Mouse (Mus musculus): ENCODE data around the gene Aldh2. TPM values are rescaled to one million over a fixed set of nuclear protein-coding genes. Genes with fewer than 3 reads are reported as not detected.

The Aldh2 gene
- polyA plus RNA-seq, 1 experiment from 2014 or later, result 224 TPM

- H3K4me1 ChIP-seq (ENCODE audit: control insufficient read depth, insufficient read depth, low read length), result peaks cover 32% of the 10 kb centered on the region
- no peaks in the 10 kb centered on the region for H3K27me3 ChIP-seq (ENCODE audit: control insufficient read depth, insufficient read depth, low read length)
- no peak overlapping the region for H3K27ac ChIP-seq (ENCODE audit: low read length)
- H3K4me3 ChIP-seq (replicated peaks; ENCODE audit: low read length), result no peak overlapping the region
- no peak overlapping the region for H3K4me2 ChIP-seq (ENCODE audit: low read depth, low read length)
- H3K9ac ChIP-seq (ENCODE audit: low read length), result no peak overlapping the region
- 87% methylated on average over 6 of the region's 6 CpGs for WGBS
- no peak for ATAC-seq (ENCODE audit: insufficient read depth, low FRiP score)
- H3K36me3 ChIP-seq (ENCODE audit: control insufficient read depth, insufficient read depth, low read length), result no peaks in the 10 kb centered on the region
- H3K9me3 ChIP-seq (replicated peaks; ENCODE audit: control insufficient read depth, low read length), result no peaks in the 10 kb centered on the region
These were observed 3.7 kb downstream of the Aldh2 start for GRCm38 (mm10) chr5:121589928-121590327.

- ATAC-seq (ENCODE audit: insufficient read depth, low FRiP score), result 0 out of 2 replicates have a peak, but pooled peaks have one; percentile 18
- Histone ChIP-seq H3K9me3 (replicated peaks; ENCODE audit: control insufficient read depth, low read length) (no peaks in the 10 kb centered on the region), H3K4me2 (ENCODE audit: low read depth, low read length) (no peak overlapping the region; the same call in 1 of the 2 replicates), H3K36me3 (ENCODE audit: control insufficient read depth, insufficient read depth, low read length) (no peaks in the 10 kb centered on the region), H3K27ac (ENCODE audit: low read length) (peak overlapping the region; percentile 66), H3K4me1 (ENCODE audit: control insufficient read depth, insufficient read depth, low read length) (peaks cover 21% of the 10 kb centered on the region), H3K4me3 (replicated peaks; ENCODE audit: low read length) (no peak overlapping the region), H3K27me3 (ENCODE audit: control insufficient read depth, insufficient read depth, low read length) (no peaks in the 10 kb centered on the region), H3K9ac (ENCODE audit: low read length) (no peak overlapping the region)
- 37% methylated on average over 6 of the region's 6 CpGs for WGBS
These were observed 7.1 kb downstream of the Aldh2 start for GRCm38 (mm10) chr5:121586400-121587039.

- ATAC-seq (ENCODE audit: insufficient read depth, low FRiP score), result no peak
- H3K4me3 ChIP-seq (replicated peaks; ENCODE audit: low read length), result no peak overlapping the region
- peaks cover 21% of the 10 kb centered on the region for H3K4me1 ChIP-seq (ENCODE audit: control insufficient read depth, insufficient read depth, low read length)
- H3K9ac ChIP-seq (ENCODE audit: low read length), result no peak overlapping the region
- H3K4me2 ChIP-seq (ENCODE audit: low read depth, low read length), result no peak overlapping the region
- no peaks in the 10 kb centered on the region for H3K9me3 ChIP-seq (replicated peaks; ENCODE audit: control insufficient read depth, low read length)
- peak overlapping the region; percentile 66 for H3K27ac ChIP-seq (ENCODE audit: low read length)
- H3K36me3 ChIP-seq (ENCODE audit: control insufficient read depth, insufficient read depth, low read length), result no peaks in the 10 kb centered on the region
- 90% methylated on average over 5 of the region's 5 CpGs for WGBS
- H3K27me3 ChIP-seq (ENCODE audit: control insufficient read depth, insufficient read depth, low read length), result no peaks in the 10 kb centered on the region
These were observed 7.9 kb downstream of the Aldh2 start for GRCm38 (mm10) chr5:121585699-121586098.

- no peaks in the 10 kb centered on the region for H3K9me3 ChIP-seq (replicated peaks; ENCODE audit: control insufficient read depth, low read length)
- H3K9ac ChIP-seq (ENCODE audit: low read length), result no peak overlapping the region
- WGBS, result 88% methylated on average over 10 of the region's 10 CpGs
- no peak overlapping the region for H3K4me2 ChIP-seq (ENCODE audit: low read depth, low read length)
- no peak for ATAC-seq (ENCODE audit: insufficient read depth, low FRiP score)
- H3K4me3 ChIP-seq (replicated peaks; ENCODE audit: low read length), result no peak overlapping the region
- no peaks in the 10 kb centered on the region for H3K36me3 ChIP-seq (ENCODE audit: control insufficient read depth, insufficient read depth, low read length)
- H3K27ac ChIP-seq (ENCODE audit: low read length), result no peak overlapping the region
- peaks cover 21% of the 10 kb centered on the region for H3K4me1 ChIP-seq (ENCODE audit: control insufficient read depth, insufficient read depth, low read length)
- H3K27me3 ChIP-seq (ENCODE audit: control insufficient read depth, insufficient read depth, low read length), result no peaks in the 10 kb centered on the region
These were observed 8.6 kb downstream of the Aldh2 start for GRCm38 (mm10) chr5:121585005-121585404.

DNA sequence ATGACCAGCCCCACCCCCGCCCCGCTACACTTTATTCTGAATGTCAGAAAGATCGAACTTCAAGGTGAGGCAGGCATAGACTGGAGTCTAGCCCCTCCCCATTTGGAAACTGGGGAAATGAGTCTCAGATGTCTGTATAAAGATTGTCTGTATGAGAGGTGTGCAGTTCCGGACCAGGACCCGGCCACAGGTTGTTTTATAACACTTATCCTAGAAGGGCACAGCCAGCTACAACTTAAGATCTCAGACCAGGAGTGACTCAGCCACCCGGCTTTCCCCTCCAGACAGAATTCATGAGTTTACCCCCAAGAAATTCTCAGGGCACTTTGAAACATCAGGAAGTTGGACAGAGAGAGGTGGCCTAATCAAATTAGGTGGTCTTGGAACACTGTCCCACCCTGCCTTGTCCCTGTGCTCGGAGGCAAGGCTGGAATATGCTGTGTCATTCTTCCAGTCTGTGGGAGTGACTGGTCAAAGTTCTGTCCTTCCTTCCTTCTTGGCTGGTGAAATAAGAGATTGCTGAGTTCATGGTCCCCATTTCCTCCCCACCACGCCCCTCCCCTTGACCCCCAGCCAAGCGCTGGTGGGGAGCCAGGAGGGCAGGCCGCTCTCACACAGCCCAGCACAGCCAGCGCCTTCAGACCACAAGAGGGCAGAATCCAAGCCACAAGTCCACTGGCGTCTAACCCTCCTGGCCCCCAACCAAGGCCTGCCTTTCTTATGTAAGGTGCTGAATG is 9.7 kb downstream of the Aldh2 start:
- no peaks in the 10 kb centered on the region; the same call in 1 of the 2 replicates for H3K36me3 ChIP-seq (ENCODE audit: control insufficient read depth, insufficient read depth, low read length)
- H3K4me3 ChIP-seq (replicated peaks; ENCODE audit: low read length), result no peak overlapping the region
- peaks cover 21% of the 10 kb centered on the region for H3K4me1 ChIP-seq (ENCODE audit: control insufficient read depth, insufficient read depth, low read length)
- no peaks in the 10 kb centered on the region for H3K27me3 ChIP-seq (ENCODE audit: control insufficient read depth, insufficient read depth, low read length)
- H3K9me3 ChIP-seq (replicated peaks; ENCODE audit: control insufficient read depth, low read length), result no peaks in the 10 kb centered on the region
- 46% methylated on average over 12 of the region's 12 CpGs for WGBS
- H3K9ac ChIP-seq (ENCODE audit: low read length), result no peak overlapping the region
- ATAC-seq (ENCODE audit: insufficient read depth, low FRiP score), result peak; percentile 89
- peak overlapping the region; percentile 70 for H3K27ac ChIP-seq (ENCODE audit: low read length)
- 0 out of 2 replicates have a peak overlapping the region, but pooled peaks have one; percentile 7 for H3K4me2 ChIP-seq (ENCODE audit: low read depth, low read length)

- 91% methylated on average over 8 of the region's 8 CpGs for WGBS
- no peaks in the 10 kb centered on the region; the same call in 1 of the 2 replicates for H3K36me3 ChIP-seq (ENCODE audit: control insufficient read depth, insufficient read depth, low read length)
- H3K4me2 ChIP-seq (ENCODE audit: low read depth, low read length), result no peak overlapping the region
- no peaks in the 10 kb centered on the region for H3K27me3 ChIP-seq (ENCODE audit: control insufficient read depth, insufficient read depth, low read length)
- no peak for ATAC-seq (ENCODE audit: insufficient read depth, low FRiP score)
- no peaks in the 10 kb centered on the region for H3K9me3 ChIP-seq (replicated peaks; ENCODE audit: control insufficient read depth, low read length)
- H3K27ac ChIP-seq (ENCODE audit: low read length), result no peak overlapping the region
- H3K4me1 ChIP-seq (ENCODE audit: control insufficient read depth, insufficient read depth, low read length), result peaks cover 15% of the 10 kb centered on the region; the same call in 1 of the 2 replicates
- H3K4me3 ChIP-seq (replicated peaks; ENCODE audit: low read length), result no peak overlapping the region
- H3K9ac ChIP-seq (ENCODE audit: low read length), result no peak overlapping the region
These were observed 11.7 kb downstream of the Aldh2 start for GRCm38 (mm10) chr5:121581945-121582344.

DNA sequence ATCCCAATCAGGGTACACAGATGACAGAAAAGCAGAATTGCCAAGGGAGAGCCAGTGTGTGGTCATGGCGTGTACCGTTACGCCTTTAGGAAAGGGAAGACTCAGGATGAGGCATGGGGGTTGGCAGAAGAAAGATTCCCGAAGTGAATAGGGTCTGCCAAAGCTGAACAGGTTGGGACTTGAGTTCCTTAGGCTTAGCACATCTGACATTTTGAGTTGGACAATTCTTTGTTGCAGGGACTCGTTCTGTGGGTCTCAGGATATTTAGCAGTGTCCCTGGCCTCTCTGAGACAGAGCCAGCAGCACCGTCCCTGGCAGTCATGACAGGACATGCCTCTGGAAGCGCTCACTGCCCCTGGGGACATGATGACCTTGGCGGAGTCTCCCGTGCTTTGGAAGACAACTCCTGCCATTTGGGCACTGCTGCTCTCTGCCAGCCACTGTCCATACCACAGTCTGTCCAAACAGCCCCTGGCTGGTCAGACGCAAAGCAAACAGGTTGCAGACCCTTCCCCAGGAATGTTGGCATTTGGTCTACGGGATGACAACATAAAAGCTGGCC is 16.6 kb downstream of the Aldh2 start:
- Histone ChIP-seq H3K27me3 (ENCODE audit: control insufficient read depth, insufficient read depth, low read length) (no peaks in the 10 kb centered on the region), H3K4me1 (ENCODE audit: control insufficient read depth, insufficient read depth, low read length) (no peaks in the 10 kb centered on the region), H3K27ac (ENCODE audit: low read length) (no peak overlapping the region), H3K36me3 (ENCODE audit: control insufficient read depth, insufficient read depth, low read length) (no peaks in the 10 kb centered on the region; the same call in 1 of the 2 replicates), H3K4me3 (replicated peaks; ENCODE audit: low read length) (no peak overlapping the region), H3K9me3 (replicated peaks; ENCODE audit: control insufficient read depth, low read length) (no peaks in the 10 kb centered on the region), H3K4me2 (ENCODE audit: low read depth, low read length) (no peak overlapping the region), H3K9ac (ENCODE audit: low read length) (no peak overlapping the region)
- 82% methylated on average over 11 of the region's 11 CpGs for WGBS
- no peak for ATAC-seq (ENCODE audit: insufficient read depth, low FRiP score)

DNA sequence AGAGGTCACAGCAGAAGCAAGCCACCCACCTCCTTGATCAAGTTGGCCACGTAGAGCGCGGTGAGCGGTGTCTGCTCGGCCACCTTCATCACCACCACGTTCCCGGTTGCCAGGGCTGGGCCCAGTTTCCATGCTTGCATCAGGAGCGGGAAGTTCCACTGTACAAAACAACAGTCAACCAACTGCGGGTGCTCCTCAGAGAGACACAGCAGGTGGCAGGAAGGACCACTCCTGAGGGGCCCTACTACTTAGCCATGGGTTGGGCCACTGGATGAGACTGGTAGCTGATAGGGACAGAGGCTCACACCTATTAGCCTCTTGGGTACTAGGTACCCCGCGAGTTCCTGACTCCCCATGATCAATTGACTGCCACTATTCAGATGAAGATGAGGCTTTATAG is 17.8 kb downstream of the Aldh2 start:
- Histone ChIP-seq H3K27ac (ENCODE audit: low read length) (no peak overlapping the region), H3K4me3 (replicated peaks; ENCODE audit: low read length) (no peak overlapping the region), H3K9me3 (replicated peaks; ENCODE audit: control insufficient read depth, low read length) (no peaks in the 10 kb centered on the region), H3K27me3 (ENCODE audit: control insufficient read depth, insufficient read depth, low read length) (no peaks in the 10 kb centered on the region), H3K9ac (ENCODE audit: low read length) (no peak overlapping the region), H3K4me2 (ENCODE audit: low read depth, low read length) (no peak overlapping the region), H3K4me1 (ENCODE audit: control insufficient read depth, insufficient read depth, low read length) (no peaks in the 10 kb centered on the region), H3K36me3 (ENCODE audit: control insufficient read depth, insufficient read depth, low read length) (no peaks in the 10 kb centered on the region; the same call in 1 of the 2 replicates)
- WGBS, result 93% methylated on average over 11 of the region's 11 CpGs
- ATAC-seq (ENCODE audit: insufficient read depth, low FRiP score), result no peak

DNA sequence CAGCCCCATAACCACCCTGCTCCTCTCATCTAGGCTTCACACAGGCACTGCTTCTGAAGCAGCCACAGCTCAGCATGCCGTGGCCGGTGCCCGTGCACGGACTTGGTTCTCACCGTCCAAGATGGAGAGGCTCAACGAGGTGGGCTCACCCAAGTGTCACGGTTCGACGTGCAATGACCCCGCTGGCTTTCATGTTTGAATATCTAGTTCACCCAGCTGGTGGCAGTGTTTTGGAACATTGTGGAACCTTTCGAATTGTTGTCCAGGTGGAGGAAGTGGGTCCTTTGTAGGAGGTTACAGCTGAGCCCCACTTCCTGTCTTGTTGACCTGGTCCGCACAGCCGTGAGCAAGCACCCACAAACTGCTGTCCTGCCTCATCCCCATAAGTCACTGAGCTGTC is 19.5 kb downstream of the Aldh2 start:
- Histone ChIP-seq H3K4me1 (ENCODE audit: control insufficient read depth, insufficient read depth, low read length) (no peaks in the 10 kb centered on the region), H3K36me3 (ENCODE audit: control insufficient read depth, insufficient read depth, low read length) (no peaks in the 10 kb centered on the region; the same call in 1 of the 2 replicates), H3K4me3 (replicated peaks; ENCODE audit: low read length) (no peak overlapping the region), H3K27ac (ENCODE audit: low read length) (no peak overlapping the region), H3K4me2 (ENCODE audit: low read depth, low read length) (no peak overlapping the region), H3K9me3 (replicated peaks; ENCODE audit: control insufficient read depth, low read length) (no peaks in the 10 kb centered on the region), H3K9ac (ENCODE audit: low read length) (no peak overlapping the region), H3K27me3 (ENCODE audit: control insufficient read depth, insufficient read depth, low read length) (no peaks in the 10 kb centered on the region)
- ATAC-seq (ENCODE audit: insufficient read depth, low FRiP score), result no peak
- WGBS, result 89% methylated on average over 13 of the region's 13 CpGs
